Mouse (Mus musculus): Measurements from ENCODE around the gene Gm49661. TPM values are rescaled to one million over a fixed set of nuclear protein-coding genes. Genes with fewer than 3 reads are reported as not detected.

Gene Gm49661
- total and polyA plus RNA-seq, 3 experiments: not detected

GRCm38 (mm10) chr8:84945633-84946527 lies 23.4 kb downstream of the Gm49661 start:
- H3K9me3 ChIP-seq (replicated peaks): 0 out of 2 replicates have a peak, but pooled peaks cover 5% of the 10 kb centered on the region
- peaks cover 49% of the 10 kb centered on the region for H3K27me3 ChIP-seq (ENCODE audit: insufficient read depth, low read length)
- ATAC-seq (ENCODE audit: extremely low read depth, insufficient number of reproducible peaks, low FRiP score, poor library complexity, severe bottlenecking) (no peak), DNase-seq (ENCODE audit: low spot score) (no peak)
- H3K4me1 ChIP-seq (ENCODE audit: insufficient read depth, low read depth, low read length): peaks cover 20% of the 10 kb centered on the region
- H3K4me3 ChIP-seq (ENCODE audit: low read depth, low read length): no peak overlapping the region
- no peaks in the 10 kb centered on the region for H3K36me3 ChIP-seq (replicated peaks)
- TF ChIP-seq CTCF (IDR thresholded peaks at IDR 0.05; ENCODE audit: low read depth, low read length) (no peak), GATA2 (IDR thresholded peaks at IDR 0.05; ENCODE audit: borderline replicate concordance, low read depth, low read length) (no peak), GATA1 (IDR thresholded peaks at IDR 0.05; ENCODE audit: borderline replicate concordance, low read length) (no peak), POLR2AphosphoS5 (IDR thresholded peaks at IDR 0.05; ENCODE audit: insufficient replicate concordance, low read depth, low read length) (no peak), TAL1 (conservative IDR thresholded peaks at IDR 0.05; ENCODE audit: low read depth, low read length) (no peak)

GRCm38 (mm10) chr8:84945235-84945632 lies 24.0 kb downstream of the Gm49661 start:
- no peak for ATAC-seq (ENCODE audit: extremely low read depth, insufficient number of reproducible peaks, low FRiP score, poor library complexity, severe bottlenecking)
- H3K4me3 ChIP-seq (ENCODE audit: low read depth, low read length): no peak overlapping the region
- peaks cover 49% of the 10 kb centered on the region for H3K27me3 ChIP-seq (ENCODE audit: insufficient read depth, low read length)

GRCm38 (mm10) chr8:84944478-84945160 lies 24.6 kb downstream of the Gm49661 start:
- no peak overlapping the region for H3K4me3 ChIP-seq (ENCODE audit: low read depth, low read length)
- peaks cover 46% of the 10 kb centered on the region for H3K27me3 ChIP-seq (ENCODE audit: insufficient read depth, low read length)
- ATAC-seq (ENCODE audit: extremely low read depth, insufficient number of reproducible peaks, low FRiP score, poor library complexity, severe bottlenecking) (no peak), DNase-seq (ENCODE audit: low spot score) (no peak)
- H3K4me1 ChIP-seq (ENCODE audit: insufficient read depth, low read depth, low read length): peaks cover 20% of the 10 kb centered on the region
- 0 out of 2 replicates have a peak, but pooled peaks cover 5% of the 10 kb centered on the region for H3K9me3 ChIP-seq (replicated peaks)
- H3K36me3 ChIP-seq (replicated peaks): no peaks in the 10 kb centered on the region
- TF ChIP-seq GATA2 (IDR thresholded peaks at IDR 0.05; ENCODE audit: borderline replicate concordance, low read depth, low read length) (no peak), TAL1 (conservative IDR thresholded peaks at IDR 0.05; ENCODE audit: low read depth, low read length) (no peak), GATA1 (IDR thresholded peaks at IDR 0.05; ENCODE audit: borderline replicate concordance, low read length) (no peak), CTCF (IDR thresholded peaks at IDR 0.05; ENCODE audit: low read depth, low read length) (no peak), POLR2AphosphoS5 (IDR thresholded peaks at IDR 0.05; ENCODE audit: insufficient replicate concordance, low read depth, low read length) (no peak)

More at GRCm38 (mm10) chr8:84945235-84945632, 24.0 kb downstream of the Gm49661 start:
- Histone ChIP-seq H3K36me3 (replicated peaks) (no peaks in the 10 kb centered on the region), H3K4me1 (ENCODE audit: insufficient read depth, low read depth, low read length) (peaks cover 20% of the 10 kb centered on the region), H3K9me3 (replicated peaks) (0 out of 2 replicates have a peak, but pooled peaks cover 5% of the 10 kb centered on the region)
- TF ChIP-seq TAL1 (conservative IDR thresholded peaks at IDR 0.05; ENCODE audit: low read depth, low read length) (no peak), POLR2AphosphoS5 (IDR thresholded peaks at IDR 0.05; ENCODE audit: insufficient replicate concordance, low read depth, low read length) (no peak)
- no peak for DNase-seq (ENCODE audit: low spot score)

- no peaks in the 10 kb centered on the region for H3K36me3 ChIP-seq (replicated peaks)
- TF ChIP-seq POLR2AphosphoS5 (IDR thresholded peaks at IDR 0.05; ENCODE audit: insufficient replicate concordance, low read depth, low read length) (no peak), CTCF (IDR thresholded peaks at IDR 0.05; ENCODE audit: low read depth, low read length) (no peak), TAL1 (conservative IDR thresholded peaks at IDR 0.05; ENCODE audit: low read depth, low read length) (no peak), GATA1 (IDR thresholded peaks at IDR 0.05; ENCODE audit: borderline replicate concordance, low read length) (no peak), GATA2 (IDR thresholded peaks at IDR 0.05; ENCODE audit: borderline replicate concordance, low read depth, low read length) (no peak)
- H3K27me3 ChIP-seq (ENCODE audit: insufficient read depth, low read length): peaks cover 46% of the 10 kb centered on the region
- ATAC-seq (ENCODE audit: extremely low read depth, insufficient number of reproducible peaks, low FRiP score, poor library complexity, severe bottlenecking): no peak
- no peak overlapping the region for H3K4me3 ChIP-seq (ENCODE audit: low read depth, low read length)
- no peak for DNase-seq (ENCODE audit: low spot score)
- peaks cover 20% of the 10 kb centered on the region for H3K4me1 ChIP-seq (ENCODE audit: insufficient read depth, low read depth, low read length)
- H3K9me3 ChIP-seq (replicated peaks): 0 out of 2 replicates have a peak, but pooled peaks cover 5% of the 10 kb centered on the region
These were observed 25.5 kb downstream of the Gm49661 start for GRCm38 (mm10) chr8:84943699-84944098.

GRCm38 (mm10) chr8:84937620-84938485 lies 31.4 kb downstream of the Gm49661 start:
- peak overlapping the region; percentile 56; the same call in 1 of the 2 replicates for H3K4me3 ChIP-seq (ENCODE audit: low read depth, low read length)
- TF ChIP-seq GATA2 (IDR thresholded peaks at IDR 0.05; ENCODE audit: borderline replicate concordance, low read depth, low read length) (no peak), GATA1 (IDR thresholded peaks at IDR 0.05; ENCODE audit: borderline replicate concordance, low read length) (no peak), CTCF (IDR thresholded peaks at IDR 0.05; ENCODE audit: low read depth, low read length) (no peak), TAL1 (conservative IDR thresholded peaks at IDR 0.05; ENCODE audit: low read depth, low read length) (no peak), POLR2AphosphoS5 (IDR thresholded peaks at IDR 0.05; ENCODE audit: insufficient replicate concordance, low read depth, low read length) (no peak)
- peaks cover 24% of the 10 kb centered on the region for H3K4me1 ChIP-seq (ENCODE audit: insufficient read depth, low read depth, low read length)
- H3K36me3 ChIP-seq (replicated peaks): no peaks in the 10 kb centered on the region
- no peaks in the 10 kb centered on the region for H3K9me3 ChIP-seq (replicated peaks)
- ATAC-seq (ENCODE audit: extremely low read depth, insufficient number of reproducible peaks, low FRiP score, poor library complexity, severe bottlenecking) (no peak), DNase-seq (ENCODE audit: low spot score) (no peak)
- peaks cover 59% of the 10 kb centered on the region for H3K27me3 ChIP-seq (ENCODE audit: insufficient read depth, low read length)

Data from G1E (cell line).